Mouse (Mus musculus) spleen, adult 2 months (tissue): ENCODE measurements around the gene Vps13d.

Experiments used
- CTCF ChIP-seq: fragments of 200-500 bp; IDR thresholded peaks from 2 replicates; pipeline ENCODE4 v1.5.1; 2011; ENCODE audit warnings: mild to moderate bottlenecking, inconsistent platforms; ENCODE audit not compliant: insufficient read depth, insufficient read length, insufficient replicate concordance; ENCODE audit errors: extremely low read depth
- POLR2A ChIP-seq: fragments of 200-500 bp; IDR thresholded peaks from 2 replicates; pipeline ENCODE4 v1.6.1; 2011; ENCODE audit warnings: low read depth, low read length, inconsistent platforms

DNA sequence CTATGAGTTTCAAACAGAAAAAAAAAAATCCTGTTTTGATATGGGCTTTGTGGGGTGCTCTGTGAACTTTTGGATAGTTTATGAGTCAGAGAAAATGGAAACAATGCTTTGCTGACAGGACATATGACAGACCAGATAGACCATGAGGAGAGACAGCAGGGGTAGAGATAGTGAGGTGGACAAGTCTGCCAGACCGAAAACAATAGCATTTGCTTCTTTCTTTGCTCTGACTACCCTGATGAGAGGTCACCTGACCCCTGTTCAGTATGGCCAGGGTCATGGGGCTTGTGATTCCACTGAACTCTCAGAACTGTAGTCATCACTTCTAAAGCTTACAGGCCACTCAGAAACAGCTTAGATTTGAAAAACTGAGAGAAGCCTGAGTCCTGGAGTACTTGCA lies 217.7 kb downstream of the Vps13d start:
- TF ChIP-seq CTCF (no peak), POLR2A (no peak)
